Mouse (Mus musculus) brain, embryonic 14.5 days (tissue): ENCODE data around the gene Gpr84.

Experiments
- CTCF ChIP-seq: fragments of 200-500 bp; IDR thresholded peaks from 2 replicates; pipeline ENCODE4 v1.5.1; 2012; ENCODE audit warnings: inconsistent platforms, mild to moderate bottlenecking, moderate library complexity, borderline replicate concordance; ENCODE audit not compliant: insufficient read depth, insufficient read length; ENCODE audit errors: extremely low read depth
- POLR2A ChIP-seq: fragments of 200-500 bp; IDR thresholded peaks from 2 replicates; pipeline ENCODE4 v1.6.1; 2012; ENCODE audit warnings: mild to moderate bottlenecking, inconsistent platforms, borderline replicate concordance; ENCODE audit not compliant: poor library complexity, insufficient read depth, insufficient read length, severe bottlenecking; ENCODE audit errors: extremely low read depth

- no peak for TF ChIP-seq CTCF
- TF ChIP-seq POLR2A, result no peak
Observed at GRCm38 (mm10) chr15:103355420-103355819, 45.0 kb upstream of the Gpr84 start.
